Mouse (Mus musculus) erythroblast, adult 5-6 weeks (primary cell): ENCODE results near the gene Mettl26. TPM values are rescaled to one million over a fixed set of nuclear protein-coding genes. Genes with fewer than 3 reads are reported as not detected.
"Not testable (repeated sequence)": the region's sequence is repeated elsewhere in the genome, so short reads cannot be mapped to it uniquely, and the experiment has no call there.

ENCODE experiments used
- ATAC-seq: replicated peaks from 2 replicates; pipeline ENCODE4 v1.8.0; 2016; ENCODE audit warnings: moderate number of reproducible peaks, mild to moderate bottlenecking, moderate TSS enrichment, inconsistent platforms; ENCODE audit not compliant: poor library complexity, low FRiP score, severe bottlenecking
- total RNA-seq, 2 experiments: library from RNA; stranded (forward) in 1 of 2; stranded (reverse) in 1 of 2; fragments of 150-400 nt in 1 of 2; fragments of 200-764, 138-1000 nt in 1 of 2; gene quantifications; 2 replicates each; pipeline versions ENCODE4 v1.2.3 to v1.2.4; 2015 to 2017; ENCODE audit warnings: low replicate concordance in 2 of 2

Mettl26 gene
- total RNA-seq, 2 experiments from 2014 or later = 3.7 to 7.3 TPM

DNA sequence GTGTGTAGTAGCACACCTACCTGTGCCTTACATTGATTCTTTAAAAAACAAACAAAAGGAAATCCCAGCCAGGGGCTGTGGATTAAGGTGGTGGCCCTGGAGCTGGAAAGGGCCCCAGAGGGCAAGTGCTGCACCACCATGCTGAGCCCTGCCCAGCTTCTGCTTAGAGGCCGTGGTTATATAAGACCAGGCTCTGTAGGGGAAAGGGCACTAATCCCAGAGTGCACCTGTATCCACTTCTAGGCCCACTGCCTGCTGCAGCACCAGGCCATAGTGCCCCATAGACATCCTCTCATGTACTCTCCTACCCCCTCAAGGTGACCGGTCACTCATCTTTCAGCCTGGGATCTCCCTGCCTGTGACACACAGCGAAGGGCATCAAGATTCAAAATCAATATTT, 8.7 kb upstream of the Mettl26 start:
- no peak for ATAC-seq

DNA sequence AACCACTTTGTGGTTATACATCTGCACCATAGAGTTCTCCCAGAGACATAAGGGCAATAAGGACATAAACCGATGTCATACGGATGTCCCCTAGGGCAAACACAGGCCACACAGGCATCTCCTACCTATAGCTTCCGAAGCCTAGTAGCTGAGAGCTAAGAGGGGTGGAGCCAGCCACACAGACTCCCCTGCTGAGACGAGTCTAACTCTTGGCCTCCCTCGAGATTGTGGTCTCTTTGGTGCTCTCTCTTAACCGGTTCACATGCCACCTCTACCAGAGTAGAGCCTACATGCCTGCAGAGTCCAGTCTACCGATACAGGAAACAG, 7.4 kb upstream of the Mettl26 start:
- no peak for ATAC-seq

DNA sequence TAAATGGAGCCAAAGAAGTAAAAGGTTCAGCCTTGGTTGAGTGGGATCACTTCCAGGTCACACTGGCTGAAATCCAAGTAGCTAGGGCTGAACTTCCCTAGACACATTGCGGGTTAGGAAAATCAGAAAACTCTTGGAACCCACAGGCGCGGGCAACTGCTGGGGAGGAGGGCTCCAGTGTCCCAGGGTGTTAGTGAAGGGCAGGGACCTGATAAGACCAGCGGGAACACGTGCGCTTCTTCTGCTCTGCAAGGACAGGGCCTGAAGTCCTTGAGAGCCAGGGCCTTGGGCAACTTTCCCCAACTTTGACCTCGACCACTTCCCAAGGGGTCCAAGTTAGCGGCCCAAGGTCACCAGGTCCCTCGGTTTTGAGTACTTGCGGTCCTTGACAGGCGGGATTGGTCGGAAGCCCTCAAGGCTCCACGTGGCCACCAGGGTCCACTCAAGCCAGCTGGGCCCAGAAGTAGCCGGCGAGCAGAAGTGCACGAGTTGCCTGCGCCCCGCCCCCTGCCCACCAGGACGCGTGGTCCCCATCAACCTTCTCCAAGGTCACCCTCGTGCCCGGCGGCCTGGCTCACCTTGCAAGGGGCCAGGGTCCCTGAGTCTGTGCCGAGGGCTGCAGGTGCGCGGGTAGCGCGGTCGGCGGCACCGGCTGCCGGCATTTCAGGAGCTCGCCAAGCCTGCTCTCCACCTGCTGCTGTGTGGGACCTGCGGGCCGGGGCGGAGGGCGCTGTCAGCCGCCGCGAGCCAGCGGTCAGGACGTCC, 6.9 kb upstream of the Mettl26 start:
- 0 out of 2 replicates have a peak, but pooled peaks have one; percentile 15 for ATAC-seq

GRCm38 (mm10) chr17:25868601-25869191, 6.2 kb upstream of the Mettl26 start, which contains the start of gene Mcrip2:
Gene Mcrip2, minus strand, starts transcription at chr17:25868764.
- ATAC-seq = no peak

- no peak for ATAC-seq
Measured at GRCm38 (mm10) chr17:25869498-25869897, 5.4 kb upstream of the Mettl26 start.

DNA sequence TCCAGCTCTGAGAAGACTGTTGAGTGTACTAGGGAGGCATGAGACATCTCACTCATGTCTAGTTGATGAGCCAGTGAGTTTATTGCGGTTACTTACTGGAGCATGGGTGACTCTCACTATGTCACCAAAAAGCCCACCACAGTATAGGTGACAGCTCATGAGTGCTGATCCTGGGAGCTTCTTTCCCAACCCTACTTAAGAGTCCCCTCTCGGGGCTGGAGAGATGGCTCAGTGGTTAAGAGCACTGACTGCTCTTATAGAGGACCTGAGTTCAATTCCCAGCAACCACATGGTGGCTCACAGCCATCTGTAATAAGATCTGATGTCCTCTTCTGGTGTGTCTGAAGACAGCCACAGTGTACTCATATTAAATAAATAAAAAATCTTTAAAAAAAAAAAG, 4.9 kb upstream of the Mettl26 start:
- ATAC-seq = no peak

GRCm38 (mm10) chr17:25871566-25871965, 3.3 kb upstream of the Mettl26 start:
- not testable (repeated sequence) for ATAC-seq

- ATAC-seq = no peak
Measured at GRCm38 (mm10) chr17:25872676-25873075, 2.2 kb upstream of the Mettl26 start.

- no peak for ATAC-seq
Measured at GRCm38 (mm10) chr17:25873405-25874147, 1.3 kb upstream of the Mettl26 start.

DNA sequence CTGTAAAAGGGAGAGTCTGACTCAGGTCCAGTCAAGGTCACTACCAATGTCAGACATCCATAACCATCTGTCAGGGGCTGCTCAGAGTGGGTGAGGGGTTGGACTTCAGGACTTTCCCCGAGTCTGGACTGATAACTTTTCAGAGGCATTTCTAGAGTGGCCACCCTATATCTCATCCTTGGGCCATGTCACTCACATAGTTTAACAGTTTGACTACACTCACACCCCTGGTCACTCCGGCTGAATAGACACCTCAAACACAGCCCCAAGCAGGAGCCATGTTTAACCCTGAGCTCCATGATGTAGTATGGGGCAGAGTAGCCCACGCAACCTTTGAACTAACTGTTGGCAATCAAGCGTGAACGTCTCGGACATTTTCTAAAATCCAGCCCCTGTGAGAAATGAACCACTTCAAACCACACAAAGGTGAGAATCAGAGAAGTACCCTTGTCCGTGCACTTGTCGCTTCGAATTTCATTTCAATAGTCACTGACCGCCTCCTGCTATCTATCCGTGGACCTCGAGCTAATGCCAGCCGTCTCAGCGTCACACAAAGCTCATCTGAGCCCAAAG, 640 bp upstream of the Mettl26 start:
- no peak for ATAC-seq

DNA sequence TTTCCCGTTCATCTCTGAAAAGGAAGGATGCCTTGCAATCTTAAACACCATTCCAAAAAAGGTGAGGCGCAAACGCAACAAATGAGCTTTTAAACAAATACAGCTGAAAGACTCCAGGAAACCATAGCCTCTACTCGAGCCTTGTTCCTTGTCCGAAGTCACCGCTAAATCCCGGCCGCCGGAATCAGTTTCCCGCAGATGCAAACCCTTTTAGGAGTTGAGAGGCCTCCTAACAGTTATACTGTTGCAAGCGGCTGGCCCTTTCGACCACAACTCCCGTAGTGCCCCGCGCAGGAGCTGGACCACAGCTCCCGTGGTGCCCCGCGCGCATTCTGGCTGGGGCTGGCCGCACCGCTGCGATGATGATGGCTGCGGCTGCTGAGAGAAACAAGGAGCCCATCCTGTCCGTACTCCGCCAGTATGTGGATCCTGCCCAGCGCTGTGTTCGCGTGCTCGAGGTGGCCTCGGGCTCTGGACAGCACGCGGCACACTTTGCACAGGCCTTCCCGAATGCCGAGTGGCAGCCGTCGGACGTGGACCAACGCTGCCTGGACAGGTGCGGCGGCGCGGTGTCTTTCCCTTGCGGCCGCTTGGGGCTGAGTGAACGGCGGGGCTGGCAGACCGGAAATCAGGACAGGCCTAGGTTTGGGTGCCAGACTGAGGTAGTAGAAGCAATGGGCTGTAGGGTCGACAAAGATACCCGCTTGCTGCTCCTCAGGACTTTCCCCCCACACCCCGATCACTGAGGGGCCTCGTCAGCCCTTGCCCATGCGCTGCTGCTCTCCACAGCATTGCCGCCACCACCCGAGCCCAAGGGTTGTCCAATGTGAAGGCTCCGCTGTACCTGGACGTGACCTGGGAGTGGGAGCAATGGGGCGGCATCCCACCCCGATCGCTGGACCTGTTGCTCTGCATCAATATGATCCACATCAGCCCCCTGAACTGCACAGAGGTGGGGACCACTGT, 580 bp downstream of the Mettl26 start:
- peak; percentile 84 for ATAC-seq

DNA sequence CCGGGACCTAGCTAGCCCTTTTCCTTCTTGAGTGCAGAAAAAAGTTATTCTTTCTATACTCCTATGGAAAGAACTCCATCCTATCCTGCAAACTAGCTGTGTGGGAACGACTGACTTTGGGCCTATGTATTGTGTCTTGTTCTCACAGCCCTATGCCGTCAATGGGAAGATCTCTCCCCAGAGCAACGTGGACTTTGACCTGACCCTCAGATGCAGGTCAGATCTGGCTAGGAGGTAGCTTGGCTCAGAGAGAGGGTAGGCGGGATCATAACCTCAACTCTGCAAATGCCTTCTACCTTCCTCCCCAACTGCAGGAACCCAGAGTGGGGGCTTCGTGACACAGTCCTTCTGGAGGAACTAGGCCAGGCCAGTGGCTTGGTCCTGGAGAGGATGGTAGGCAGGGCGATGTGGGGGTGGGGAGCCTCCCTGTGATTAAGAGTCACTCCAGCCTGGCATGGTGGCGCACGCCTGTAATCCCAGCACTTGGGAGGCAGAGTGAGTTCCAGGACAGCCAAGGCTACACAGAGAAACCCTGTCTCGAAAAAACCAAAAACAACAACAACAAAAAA, 1.6 kb downstream of the Mettl26 start:
- ATAC-seq = no peak

GRCm38 (mm10) chr17:25877025-25877424, 2.2 kb downstream of the Mettl26 start:
- ATAC-seq = no peak

DNA sequence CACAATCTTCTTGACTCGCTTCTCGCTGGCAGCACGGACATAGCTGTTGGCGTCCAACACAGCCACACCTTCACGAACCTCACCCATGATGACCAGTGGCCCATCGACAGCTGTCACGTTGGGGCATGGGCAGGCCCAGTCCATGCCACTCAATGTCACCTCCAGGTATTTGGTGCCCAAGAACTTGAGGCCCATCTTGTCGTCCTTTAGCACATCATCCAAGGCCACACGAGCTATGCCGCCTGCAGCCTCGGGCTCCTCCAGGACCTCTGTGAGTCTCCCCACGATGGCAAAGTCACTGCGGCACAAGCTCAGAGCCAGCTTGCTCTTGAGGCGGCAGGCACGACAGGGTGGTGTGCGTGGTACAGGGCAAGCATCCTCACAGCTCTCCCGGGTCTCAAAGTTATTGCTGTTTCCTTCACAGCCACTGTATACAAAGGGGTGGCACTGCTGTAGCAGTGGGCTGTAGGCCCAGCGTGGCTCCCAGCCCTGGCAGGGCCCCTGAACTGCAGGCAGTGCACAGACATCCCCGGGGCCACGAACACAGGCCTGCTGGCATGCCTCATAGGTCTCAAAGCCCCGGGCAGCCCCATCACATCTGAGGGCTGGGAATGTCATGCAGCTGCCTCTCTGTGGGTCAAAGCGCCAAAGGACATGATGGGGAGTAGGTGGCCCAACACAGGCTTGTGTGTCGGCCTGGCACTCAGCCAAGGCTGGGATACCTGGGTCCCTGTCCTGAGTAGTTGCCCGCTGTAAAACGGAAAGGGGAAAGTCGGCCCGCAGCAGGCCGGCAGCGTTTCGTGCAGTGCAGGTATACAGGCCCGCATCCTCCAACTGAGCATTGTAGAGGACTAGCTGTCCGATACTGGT, 3.1 kb downstream of the Mettl26 start:
- ATAC-seq = no peak

DNA sequence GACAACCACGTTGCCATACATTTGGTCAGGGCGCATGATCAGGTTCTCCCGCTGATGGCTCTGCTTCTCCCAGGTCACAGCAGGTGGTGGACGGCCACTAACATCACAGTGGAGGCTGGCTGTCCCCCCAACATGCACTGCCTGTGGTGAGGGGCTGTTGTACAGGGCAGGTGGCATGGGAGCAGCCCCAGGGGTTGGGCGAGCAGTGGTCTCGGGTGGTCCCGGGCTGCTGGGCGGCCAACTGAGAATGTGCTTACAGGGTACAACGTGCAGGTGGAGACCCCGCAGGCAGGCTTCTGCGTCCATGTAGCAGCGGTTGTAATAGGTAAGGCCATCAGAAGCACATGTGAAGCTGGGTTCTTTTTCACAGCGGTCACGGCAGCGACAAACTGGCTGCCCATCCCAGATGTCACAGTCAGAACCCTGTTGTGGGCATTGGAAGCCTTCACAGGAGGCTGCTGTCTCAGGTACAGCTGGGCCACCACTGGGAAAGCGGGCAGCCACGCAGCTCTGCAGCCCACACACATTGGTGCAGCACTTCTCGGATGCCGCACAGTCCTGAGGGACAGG, 3.8 kb downstream of the Mettl26 start:
- no peak for ATAC-seq

- no peak for ATAC-seq
Measured at GRCm38 (mm10) chr17:25879261-25879660, 4.4 kb downstream of the Mettl26 start.

DNA sequence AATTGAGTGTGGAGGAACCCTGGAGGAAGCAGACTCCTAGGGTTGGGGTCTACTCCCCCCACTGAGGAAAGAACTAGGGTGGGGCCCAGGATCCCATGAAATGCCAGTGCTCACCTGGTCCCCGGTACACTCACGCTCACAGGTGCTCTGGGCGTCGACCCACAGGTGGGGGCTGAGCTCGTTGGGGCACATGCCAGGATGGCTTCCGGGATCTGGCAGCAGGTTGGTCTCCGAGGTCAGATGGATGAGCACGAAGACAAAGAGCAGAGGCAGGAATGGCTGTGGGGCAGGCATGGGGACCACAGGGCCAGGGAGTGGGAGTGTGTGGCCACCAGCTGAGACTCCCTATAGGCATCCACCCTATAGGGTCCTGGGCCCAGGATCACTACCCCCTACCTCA, 4.9 kb downstream of the Mettl26 start:
- ATAC-seq = no peak
